Mouse (Mus musculus) CD8-positive naive resting alpha-beta T cell, adult 2 months (primary cell): Measurements from ENCODE around the gene Gpm6b.

ENCODE experiments used
- DNase-seq, 2 experiments: peaks; one replicate each; pipeline ENCODE4 v3.0.0; 2022; ENCODE audit warnings: low read depth in 2 of 2, low spot score in 2 of 2

The Gpm6b gene

DNA sequence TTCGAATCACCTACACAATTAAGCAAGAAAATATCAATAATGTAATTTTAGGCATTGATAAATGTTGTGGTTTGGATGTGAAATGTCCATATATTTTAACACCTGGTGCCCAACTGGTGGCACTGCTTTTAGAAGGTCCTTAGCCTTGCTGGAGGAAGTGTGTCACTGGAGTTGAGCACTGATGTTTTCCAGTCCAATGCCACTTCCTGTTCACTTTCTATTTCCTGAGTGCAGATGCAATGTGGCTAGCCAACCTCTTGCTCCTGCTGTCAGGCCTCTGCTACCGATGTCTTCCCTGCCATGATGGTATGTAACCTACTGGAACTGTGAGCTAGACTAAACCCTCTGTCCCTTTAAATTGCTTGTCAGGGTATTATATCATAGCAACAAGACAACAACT, 65.6 kb downstream of the Gpm6b start:
- no peak for DNase-seq

DNA sequence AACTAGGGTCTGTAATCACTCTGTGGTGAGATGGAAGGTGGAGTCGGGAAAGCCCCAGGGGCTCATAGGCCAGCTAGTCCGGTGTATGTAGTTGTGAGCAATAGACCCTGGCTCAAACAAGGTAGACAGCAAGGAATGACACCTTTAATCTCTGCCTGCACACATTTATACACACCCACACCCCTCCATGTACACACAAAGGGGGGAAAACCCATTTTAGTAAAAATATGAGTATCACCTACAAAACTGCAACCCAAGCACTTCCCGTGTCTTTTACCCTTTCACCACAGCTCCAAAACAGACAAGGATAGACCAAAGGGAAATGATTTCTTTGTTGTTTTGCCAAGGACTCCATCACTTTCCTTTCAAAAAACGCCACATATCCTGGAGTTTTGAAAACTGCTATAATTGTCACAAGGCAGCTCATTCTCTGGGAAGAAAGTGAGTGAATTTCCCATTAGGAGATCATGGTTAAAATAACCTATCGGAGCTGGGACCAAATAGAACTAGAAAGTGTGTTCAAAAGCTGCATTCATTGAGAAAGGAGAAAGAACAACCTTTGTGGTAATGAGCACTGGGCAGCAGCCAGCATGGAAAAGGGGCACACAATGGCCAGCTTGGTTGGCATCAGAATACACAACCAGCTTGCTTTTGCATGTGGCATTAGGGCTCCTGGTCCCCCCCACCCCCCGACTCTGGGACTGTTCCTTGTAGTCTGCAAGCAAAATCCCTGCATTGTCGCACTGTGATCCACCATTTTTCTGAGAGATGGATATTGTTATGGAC, 68.9 kb downstream of the Gpm6b start:
- no peak for DNase-seq

DNA sequence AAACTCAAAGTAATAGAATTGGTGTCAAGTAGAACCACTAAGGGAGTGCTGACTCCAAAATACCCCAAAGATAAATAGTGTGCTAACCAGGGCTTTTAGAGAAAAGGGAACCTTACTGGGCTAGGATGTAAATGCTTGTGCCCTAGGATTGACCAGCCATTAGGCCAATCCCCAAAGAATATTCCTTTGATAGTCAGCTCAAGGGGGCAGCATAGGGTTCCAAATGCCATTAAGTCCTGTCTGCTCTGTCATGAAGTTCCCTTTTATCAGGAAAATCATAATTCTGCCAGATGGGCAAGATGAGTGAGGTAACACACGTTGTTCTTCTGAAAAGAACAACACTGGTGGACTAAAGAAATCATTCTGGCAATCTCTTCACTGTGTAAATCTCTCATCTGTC, 70.1 kb downstream of the Gpm6b start:
- no peak for DNase-seq

DNA sequence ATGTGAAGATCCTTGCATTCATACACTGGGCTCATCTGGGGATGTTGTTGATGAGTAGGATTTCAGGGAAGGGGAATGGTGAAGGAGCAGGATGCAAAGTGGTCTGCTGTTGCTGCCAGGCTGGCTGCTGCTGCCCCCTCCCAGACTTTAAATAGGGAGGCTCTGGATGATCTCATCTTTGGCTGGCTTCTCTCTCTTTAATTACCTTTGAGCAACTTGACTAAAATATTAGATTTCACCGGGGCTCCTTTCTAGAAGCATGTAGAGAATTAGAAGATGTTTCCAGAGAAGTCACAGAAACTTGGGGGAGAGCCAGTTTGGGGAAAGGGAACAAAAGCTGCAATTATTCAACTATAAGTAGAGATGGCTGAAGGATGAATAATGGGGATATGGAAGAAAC, 76.5 kb downstream of the Gpm6b start:
- DNase-seq = no peak

DNA sequence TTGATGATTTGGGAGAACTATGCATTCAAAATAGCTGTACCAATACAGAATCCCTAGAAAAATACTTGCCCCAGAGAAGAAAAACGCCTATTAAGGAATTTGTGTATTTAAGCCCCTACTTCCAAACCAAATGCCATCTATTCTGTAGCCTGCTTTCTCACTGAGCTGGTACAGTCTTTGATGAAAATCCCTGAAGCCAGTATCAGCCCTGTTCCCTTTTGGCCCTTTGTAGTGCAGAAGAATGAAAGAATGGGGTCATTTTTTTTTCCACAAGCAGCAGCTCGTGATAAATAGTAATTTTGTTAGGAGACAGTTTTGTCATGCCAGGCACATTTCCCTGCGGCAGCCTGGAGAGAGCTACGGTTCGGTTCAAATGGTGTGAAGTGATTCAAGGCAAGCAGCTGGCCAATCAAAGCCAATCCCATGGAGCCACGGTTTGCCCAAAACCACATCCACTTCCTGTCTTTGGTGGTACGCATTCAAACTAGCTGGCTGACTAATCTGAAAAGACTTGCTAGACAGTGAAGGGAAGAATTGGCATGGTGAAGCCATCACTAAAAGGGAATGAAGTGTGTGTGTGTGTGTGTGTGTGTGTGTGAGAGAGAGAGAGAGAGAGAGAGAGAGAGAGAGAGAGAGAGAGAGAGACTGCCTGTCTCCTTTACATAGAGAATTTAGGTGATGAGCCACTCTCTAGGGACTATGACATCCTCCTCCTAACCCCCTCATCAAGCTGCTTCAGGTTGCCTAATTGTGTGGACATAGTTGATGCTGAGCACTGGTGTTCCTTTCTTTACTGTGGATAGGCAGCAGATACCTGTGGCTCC, 78.1 kb downstream of the Gpm6b start:
- peak; percentile 0 to 10 for DNase-seq

DNA sequence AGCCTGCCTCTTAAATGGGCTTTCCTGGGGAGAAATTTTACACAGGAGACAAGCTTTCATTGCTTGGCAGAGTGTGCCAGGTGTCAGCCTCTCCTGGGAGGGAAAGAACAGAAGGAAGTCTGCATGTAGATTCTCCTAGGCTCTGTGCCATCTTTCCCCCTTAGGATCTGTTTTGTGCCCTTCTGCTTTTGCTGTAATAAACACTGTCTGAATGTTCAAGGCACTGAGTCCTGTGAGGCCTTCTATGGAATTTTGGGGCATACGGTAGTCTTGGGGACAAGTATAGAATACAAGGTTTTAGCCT, 78.6 kb downstream of the Gpm6b start:
- no peak for DNase-seq

DNA sequence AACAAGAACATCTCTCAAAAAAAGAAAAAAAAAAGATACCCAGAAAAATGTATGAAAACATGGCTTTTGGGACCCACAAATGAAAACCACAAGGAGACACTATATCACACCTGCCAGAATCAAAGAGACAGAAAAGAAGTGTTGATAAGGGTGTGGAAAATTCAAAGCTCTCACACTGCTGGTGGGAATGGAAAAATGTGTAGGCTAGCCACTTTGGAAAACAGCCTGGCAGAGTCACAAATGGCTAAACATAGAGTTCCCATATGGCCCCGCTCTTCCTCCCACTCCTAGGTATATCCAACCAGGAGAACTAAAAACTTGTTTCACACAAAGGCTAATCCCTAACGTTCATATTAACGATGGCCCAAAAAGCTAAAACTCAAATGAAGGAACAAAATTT, 84.5 kb downstream of the Gpm6b start:
- DNase-seq = no peak

DNA sequence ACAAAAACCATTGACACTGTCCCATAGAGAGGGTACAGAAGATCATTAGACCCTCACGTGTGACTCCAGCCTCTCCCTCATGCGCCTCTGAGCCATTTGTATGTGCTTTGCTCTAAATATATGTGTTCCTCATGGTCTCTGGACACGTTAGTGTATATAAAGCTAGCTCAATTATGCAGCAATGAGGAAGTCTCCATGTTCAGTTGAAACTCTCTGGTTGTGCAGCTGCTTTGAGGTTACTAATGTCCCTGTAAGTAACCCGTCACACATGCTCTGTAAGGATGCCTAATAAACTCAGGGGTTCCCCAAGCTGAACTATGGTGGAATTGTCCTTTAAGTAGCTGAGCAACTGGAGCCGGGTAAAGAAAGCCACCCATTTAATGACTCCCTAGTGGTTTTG, 88.9 kb downstream of the Gpm6b start:
- DNase-seq = no peak

DNA sequence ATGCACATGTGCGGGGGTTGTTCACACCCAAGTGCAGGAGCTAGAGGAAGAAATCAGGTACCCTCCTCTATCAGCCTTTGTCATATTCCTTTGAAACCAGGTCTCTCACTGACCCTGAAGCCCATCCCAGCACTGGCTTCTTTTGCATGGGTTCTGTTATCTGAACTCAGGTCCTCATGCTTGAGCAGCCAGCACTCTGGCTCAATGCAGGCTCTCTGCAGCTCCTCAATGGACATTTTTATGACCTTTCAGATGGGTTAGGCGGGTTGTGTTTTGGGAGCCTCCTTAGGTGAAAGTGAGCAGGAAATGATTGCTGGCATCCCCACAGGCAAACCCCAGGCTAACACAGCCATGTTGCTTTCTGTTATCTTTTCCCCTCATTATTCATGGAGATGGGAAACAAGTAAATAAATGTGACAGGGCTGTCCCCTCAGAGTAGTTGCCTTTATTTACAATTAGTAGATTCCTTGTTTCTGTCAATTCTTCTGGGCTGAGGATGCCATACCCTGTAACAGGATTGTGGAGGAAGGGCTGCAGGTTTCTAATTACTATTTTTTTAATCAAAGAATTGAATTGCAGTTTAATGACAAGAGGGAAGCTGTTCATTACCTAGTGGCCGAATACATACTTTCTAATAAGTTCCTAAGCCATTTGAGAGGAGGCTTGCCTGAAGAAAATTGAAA, 89.6 kb downstream of the Gpm6b start:
- DNase-seq = no peak

DNA sequence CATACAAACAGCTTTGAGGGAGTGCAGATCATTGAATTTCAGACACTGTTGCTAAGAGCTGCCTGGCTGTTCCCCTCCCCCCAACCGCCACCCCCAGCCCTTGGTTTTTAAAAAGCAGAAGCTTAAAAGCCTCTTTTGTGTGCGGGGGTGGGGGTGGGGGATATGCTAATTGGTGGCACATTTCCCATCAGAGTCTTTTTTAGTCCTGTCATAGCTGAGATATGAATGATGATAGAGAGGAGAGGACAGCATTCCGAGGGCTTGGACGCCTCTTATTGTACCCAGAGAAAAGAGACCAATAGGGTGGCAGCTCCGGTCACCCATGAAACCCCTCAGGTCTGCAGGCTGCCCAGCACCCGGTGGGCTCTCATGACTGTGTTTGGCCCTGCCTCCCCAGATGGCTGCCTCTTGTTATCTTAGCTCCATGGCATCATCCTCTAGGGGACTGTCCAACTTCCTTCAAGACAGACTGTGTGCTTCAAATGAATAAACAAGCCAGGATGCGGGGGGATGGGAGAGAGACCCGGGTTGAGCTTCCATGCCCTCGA, 90.3 kb downstream of the Gpm6b start:
- DNase-seq = no peak

DNA sequence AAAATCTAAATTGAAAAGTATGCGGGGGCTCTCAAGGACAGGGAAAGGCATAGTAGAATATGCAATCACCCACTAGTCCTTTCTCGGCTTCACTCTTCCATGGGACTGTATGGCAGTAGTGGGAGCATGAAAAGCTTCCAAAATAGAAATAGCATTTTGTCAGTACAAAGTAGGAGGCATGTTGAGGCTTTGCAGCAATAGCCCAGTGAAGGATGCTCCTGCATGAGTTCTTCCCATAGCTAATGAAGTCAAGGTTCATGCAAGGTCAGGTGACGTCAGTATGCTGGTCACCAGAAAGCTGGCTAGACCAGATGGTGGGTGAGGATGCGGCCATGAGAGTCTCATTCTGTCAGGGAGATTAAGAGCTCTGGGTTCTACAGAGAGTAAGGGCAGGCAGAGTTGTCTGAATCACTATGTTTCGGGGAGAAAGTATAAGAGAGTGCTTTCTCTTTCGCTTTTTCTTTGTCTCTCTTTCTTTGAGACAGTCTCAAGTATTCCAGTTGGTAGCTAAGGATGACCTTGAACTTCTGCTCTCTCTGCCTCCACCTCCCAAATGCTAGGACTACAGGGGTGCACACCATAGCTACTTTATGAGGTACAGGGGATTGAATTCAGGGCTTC, 95.9 kb downstream of the Gpm6b start:
- no peak for DNase-seq

DNA sequence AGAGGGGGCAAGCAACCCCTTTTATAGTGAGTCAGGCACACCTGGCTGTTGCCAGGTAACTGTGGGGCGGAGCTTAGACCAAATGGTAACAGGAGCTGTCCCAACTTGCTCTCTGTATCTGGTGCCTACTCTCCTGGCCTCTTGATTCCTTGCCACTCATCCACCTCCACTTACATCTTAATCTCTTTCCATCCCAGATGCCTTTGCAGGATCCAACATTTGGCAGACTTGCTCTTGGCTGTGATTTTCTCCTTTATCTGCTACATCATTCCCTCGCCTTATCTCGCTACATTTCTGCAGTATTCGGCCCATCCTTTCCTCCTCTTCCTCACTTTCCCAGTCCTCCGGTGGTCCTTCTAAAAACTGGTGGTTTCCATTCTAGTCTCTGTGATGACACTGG, 99.6 kb downstream of the Gpm6b start:
- DNase-seq = no peak

DNA sequence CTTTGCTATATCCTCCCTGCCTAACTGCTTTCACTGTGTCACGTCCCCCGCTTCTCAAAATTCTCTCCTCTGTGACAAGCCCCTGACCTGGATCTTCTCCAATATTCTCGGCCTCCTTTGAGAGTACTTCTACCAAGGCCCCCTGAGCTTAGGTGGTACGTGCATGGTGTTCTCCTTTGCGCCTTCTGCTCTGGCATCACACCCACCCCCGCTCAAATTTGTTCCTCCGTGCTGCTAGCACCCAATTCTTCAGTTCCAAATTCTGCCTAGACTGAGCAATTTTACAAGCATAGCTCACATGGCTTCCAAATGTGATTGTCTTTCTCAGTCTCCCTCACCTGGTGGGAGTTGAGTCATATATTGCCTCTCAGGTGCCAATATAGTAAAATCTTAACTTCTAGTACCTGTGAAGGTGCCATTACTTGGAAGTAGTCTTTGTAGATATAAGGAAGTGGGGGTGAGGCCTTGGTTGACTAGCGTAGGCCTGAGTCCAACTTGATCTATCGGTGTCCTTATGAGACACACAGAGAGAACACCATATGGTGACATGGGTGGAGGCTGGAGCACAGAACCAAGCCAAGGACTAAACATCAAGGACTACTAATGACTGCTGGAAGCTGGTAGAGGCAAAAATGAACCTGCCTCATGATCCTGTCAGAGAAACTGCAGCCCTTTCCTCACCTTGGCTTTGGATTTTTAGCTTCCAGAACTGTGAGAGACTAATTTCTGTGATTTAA, 100.2 kb downstream of the Gpm6b start:
- DNase-seq = no peak

DNA sequence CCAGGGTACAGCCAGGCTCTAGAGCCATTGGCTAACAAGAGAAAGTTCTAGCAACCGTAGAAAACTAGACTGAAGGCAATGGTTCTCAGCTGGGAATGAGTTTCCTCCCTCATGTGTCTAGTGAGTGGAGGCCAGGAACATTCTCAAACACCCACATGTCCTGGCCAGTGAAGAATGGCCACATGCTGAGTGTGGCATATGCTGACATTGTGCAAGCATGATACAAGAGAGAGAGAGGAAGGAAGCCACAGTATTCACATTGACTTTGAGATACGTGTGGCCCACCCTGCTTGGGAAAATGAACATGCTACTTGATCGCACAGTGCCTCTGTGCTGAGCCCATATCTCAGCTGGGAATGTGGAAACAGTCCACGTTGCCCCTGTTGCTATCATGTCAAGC, 101.2 kb downstream of the Gpm6b start:
- DNase-seq = no peak

DNA sequence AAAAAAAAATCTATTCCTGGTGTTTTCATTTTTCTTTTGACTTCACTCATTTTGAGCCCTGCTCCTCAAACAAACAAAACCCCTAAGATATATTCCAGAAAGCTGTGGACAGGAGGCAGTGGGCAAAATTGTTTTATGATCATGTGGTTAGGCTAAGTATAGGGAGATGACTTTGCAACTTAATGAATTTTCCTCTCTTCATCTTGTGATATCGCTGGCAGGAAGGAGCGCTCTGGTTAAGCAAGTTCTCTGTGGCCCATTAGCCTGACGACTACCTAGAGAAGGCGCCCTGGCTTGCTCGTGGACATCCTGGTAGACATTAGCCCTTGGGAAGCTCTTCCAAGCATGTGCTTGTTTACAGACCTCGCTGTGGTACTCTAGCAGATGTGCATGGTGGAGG, 103.1 kb downstream of the Gpm6b start:
- DNase-seq = no peak

DNA sequence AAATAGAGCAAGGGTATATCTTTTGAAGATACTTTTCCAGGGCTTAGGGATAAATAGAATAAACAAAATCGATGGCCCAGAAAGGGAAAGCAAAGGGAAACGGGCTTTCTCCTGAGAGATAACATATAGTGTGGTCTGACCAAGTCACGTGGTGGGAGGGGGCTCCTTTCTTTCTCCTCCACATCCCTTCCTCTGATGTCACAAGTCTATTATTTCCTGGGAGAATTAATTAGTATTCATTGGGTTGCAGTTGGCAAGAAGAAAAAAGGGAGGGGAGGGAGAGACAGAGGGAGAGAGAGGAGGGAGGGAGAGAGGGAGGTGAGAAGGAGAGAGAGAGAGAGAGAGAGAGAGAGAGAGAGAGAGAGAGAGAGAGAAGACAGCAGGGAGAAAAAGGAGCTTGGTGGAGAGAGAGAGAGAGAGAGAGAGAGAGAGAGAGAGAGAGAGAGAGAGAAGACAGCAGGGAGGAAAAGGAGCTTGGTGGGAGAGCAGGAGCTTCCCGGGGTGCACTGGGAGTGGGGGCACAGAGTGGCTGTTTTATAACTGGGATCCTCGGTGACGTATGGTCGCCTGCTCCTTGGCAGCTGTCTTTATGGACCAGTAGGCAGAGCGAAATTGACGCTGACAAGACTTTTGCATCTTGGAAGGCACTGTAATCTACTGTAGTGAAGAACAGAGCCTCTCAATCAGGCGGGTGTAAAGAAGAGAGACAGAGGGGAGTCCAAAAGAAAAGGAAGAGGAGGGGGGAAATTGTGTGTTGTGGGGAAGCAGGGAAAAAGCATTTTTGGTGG, 105.7 kb downstream of the Gpm6b start:
- DNase-seq = no peak

DNA sequence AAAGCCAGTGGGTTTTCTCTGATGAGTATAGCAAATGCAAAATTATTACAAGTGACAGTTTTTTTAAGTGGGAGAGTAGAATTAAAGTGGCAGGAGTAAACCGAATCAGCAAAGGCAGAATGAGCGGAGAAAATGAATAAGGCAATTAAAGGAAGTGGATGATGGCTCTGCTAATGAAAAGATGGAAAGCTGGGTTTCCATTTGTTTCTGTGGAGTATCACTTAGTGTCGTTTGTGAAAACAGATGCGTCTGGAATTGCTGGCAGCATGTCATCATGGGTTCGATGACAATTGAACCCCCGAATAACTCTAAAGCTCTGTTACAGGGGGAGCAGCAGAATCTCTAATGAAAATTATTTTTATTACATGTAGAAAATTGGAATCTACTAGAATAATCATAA, 109.4 kb downstream of the Gpm6b start:
- no peak for DNase-seq

DNA sequence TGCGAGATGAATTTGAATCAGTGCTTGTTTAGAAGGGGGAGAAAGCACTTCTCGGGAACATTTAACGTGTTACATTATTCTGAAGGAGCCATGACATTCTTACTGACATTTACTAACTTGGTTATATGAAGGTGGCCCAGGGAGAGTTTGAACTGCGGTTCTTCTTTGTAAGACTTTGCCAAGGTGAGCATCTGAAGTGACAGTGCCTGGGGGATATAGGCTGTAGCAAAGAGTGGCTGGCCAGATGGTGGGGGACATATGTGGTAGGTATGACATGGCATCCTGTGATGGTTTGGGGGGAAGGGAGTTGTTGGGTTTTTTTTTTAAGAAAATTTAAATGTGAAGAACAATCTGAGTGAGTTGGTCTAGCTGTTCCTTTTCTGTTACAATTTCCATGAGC, 109.9 kb downstream of the Gpm6b start:
- DNase-seq = no peak

DNA sequence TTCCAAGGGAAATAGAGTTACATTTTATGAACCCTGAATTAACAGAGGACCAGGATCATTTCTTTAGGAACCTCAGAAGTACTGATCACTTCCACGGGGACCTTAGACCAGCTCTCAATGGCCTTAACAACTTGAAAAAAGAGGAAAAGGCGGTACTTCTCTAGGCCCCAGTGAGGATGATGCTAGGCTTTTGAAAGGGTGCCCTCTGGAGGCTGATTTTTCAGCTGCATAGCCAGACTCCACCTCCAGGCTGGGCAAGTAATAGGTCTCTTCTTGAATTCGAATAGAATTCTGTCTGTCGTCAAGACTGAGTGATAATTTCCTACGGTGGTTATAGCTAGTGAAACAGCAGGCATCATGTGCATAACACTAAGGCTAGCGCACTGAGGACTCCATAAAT, 113.1 kb downstream of the Gpm6b start:
- DNase-seq = peak; percentile 10 to 39

DNA sequence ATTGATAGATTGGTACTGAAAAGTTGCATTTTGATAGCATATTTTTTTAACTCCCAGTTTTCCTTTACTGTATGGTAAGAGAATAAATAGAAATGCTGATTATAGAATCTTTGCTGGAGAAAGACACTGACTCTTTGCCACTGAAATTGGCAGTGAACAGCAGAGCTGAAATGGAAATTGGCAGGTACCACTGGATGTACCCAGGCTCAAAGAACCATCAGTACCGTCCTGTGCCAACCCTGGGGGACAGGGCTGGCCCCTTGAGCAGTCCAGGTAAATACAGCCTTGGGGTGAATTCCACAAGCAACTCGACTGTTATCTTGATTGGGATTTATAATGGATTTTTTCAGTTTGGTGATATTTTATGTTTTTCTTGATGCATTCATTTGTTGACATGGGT, 114.7 kb downstream of the Gpm6b start:
- DNase-seq = no peak
